Mouse (Mus musculus): ENCODE results near the gene Rrp15. TPM values are rescaled to one million over a fixed set of nuclear protein-coding genes. Genes with fewer than 3 reads are reported as not detected.

Gene Rrp15
- polyA plus RNA-seq, 1 experiment: 5.8 TPM

- H3K4me1 ChIP-seq (ENCODE audit: control insufficient read depth, insufficient read depth, low read length): no peaks in the 10 kb centered on the region
- TF ChIP-seq CTCF (IDR thresholded peaks at IDR 0.05; ENCODE audit: control insufficient read depth, insufficient read depth, insufficient replicate concordance, low read depth, low read length) (no peak), POLR2A (IDR thresholded peaks at IDR 0.05; ENCODE audit: control insufficient read depth, low read depth, low read length) (no peak)
- H3K4me3 ChIP-seq (ENCODE audit: control insufficient read depth, low read depth, low read length): no peak overlapping the region
- H3K27ac ChIP-seq (ENCODE audit: control insufficient read depth, insufficient read depth, low read depth, low read length): no peak overlapping the region
- H3K27me3 ChIP-seq (ENCODE audit: control insufficient read depth, insufficient read depth, low read length): no peaks in the 10 kb centered on the region
- no peaks in the 10 kb centered on the region for H3K36me3 ChIP-seq (ENCODE audit: control insufficient read depth, insufficient read depth, low read length)
These were observed 57.5 kb downstream of the Rrp15 start for GRCm38 (mm10) chr1:186691708-186692107.

- no peaks in the 10 kb centered on the region for H3K4me1 ChIP-seq (ENCODE audit: control insufficient read depth, insufficient read depth, low read length)
- H3K4me3 ChIP-seq (ENCODE audit: control insufficient read depth, low read depth, low read length): no peak overlapping the region
- H3K36me3 ChIP-seq (ENCODE audit: control insufficient read depth, insufficient read depth, low read length): no peaks in the 10 kb centered on the region
- H3K27me3 ChIP-seq (ENCODE audit: control insufficient read depth, insufficient read depth, low read length): no peaks in the 10 kb centered on the region
- TF ChIP-seq POLR2A (IDR thresholded peaks at IDR 0.05; ENCODE audit: control insufficient read depth, low read depth, low read length) (no peak), CTCF (IDR thresholded peaks at IDR 0.05; ENCODE audit: control insufficient read depth, insufficient read depth, insufficient replicate concordance, low read depth, low read length) (no peak)
- no peak overlapping the region for H3K27ac ChIP-seq (ENCODE audit: control insufficient read depth, insufficient read depth, low read depth, low read length)
These were observed 65.1 kb downstream of the Rrp15 start for GRCm38 (mm10) chr1:186684041-186684440.

GRCm38 (mm10) chr1:186682606-186683005 lies 66.6 kb downstream of the Rrp15 start:
- H3K27me3 ChIP-seq (ENCODE audit: control insufficient read depth, insufficient read depth, low read length): no peaks in the 10 kb centered on the region
- H3K4me3 ChIP-seq (ENCODE audit: control insufficient read depth, low read depth, low read length): no peak overlapping the region
- TF ChIP-seq POLR2A (IDR thresholded peaks at IDR 0.05; ENCODE audit: control insufficient read depth, low read depth, low read length): no peak
- no peak for TF ChIP-seq CTCF (IDR thresholded peaks at IDR 0.05; ENCODE audit: control insufficient read depth, insufficient read depth, insufficient replicate concordance, low read depth, low read length)
- no peak overlapping the region for H3K27ac ChIP-seq (ENCODE audit: control insufficient read depth, insufficient read depth, low read depth, low read length)
- no peaks in the 10 kb centered on the region for H3K4me1 ChIP-seq (ENCODE audit: control insufficient read depth, insufficient read depth, low read length)
- no peaks in the 10 kb centered on the region for H3K36me3 ChIP-seq (ENCODE audit: control insufficient read depth, insufficient read depth, low read length)

- Histone ChIP-seq H3K36me3 (ENCODE audit: control insufficient read depth, insufficient read depth, low read length) (no peaks in the 10 kb centered on the region), H3K27me3 (ENCODE audit: control insufficient read depth, insufficient read depth, low read length) (no peaks in the 10 kb centered on the region), H3K4me3 (ENCODE audit: control insufficient read depth, low read depth, low read length) (no peak overlapping the region), H3K4me1 (ENCODE audit: control insufficient read depth, insufficient read depth, low read length) (no peaks in the 10 kb centered on the region), H3K27ac (ENCODE audit: control insufficient read depth, insufficient read depth, low read depth, low read length) (no peak overlapping the region)
- TF ChIP-seq CTCF (IDR thresholded peaks at IDR 0.05; ENCODE audit: control insufficient read depth, insufficient read depth, insufficient replicate concordance, low read depth, low read length) (no peak), POLR2A (IDR thresholded peaks at IDR 0.05; ENCODE audit: control insufficient read depth, low read depth, low read length) (no peak)
These were observed 71.5 kb downstream of the Rrp15 start for GRCm38 (mm10) chr1:186677614-186678013.

GRCm38 (mm10) chr1:186676199-186676598 lies 73.0 kb downstream of the Rrp15 start:
- no peak for TF ChIP-seq POLR2A (IDR thresholded peaks at IDR 0.05; ENCODE audit: control insufficient read depth, low read depth, low read length)
- no peak for TF ChIP-seq CTCF (IDR thresholded peaks at IDR 0.05; ENCODE audit: control insufficient read depth, insufficient read depth, insufficient replicate concordance, low read depth, low read length)
- H3K27ac ChIP-seq (ENCODE audit: control insufficient read depth, insufficient read depth, low read depth, low read length): no peak overlapping the region

GRCm38 (mm10) chr1:186675263-186675662 lies 73.9 kb downstream of the Rrp15 start:
- Histone ChIP-seq H3K36me3 (ENCODE audit: control insufficient read depth, insufficient read depth, low read length) (no peaks in the 10 kb centered on the region), H3K27ac (ENCODE audit: control insufficient read depth, insufficient read depth, low read depth, low read length) (no peak overlapping the region), H3K4me3 (ENCODE audit: control insufficient read depth, low read depth, low read length) (no peak overlapping the region), H3K27me3 (ENCODE audit: control insufficient read depth, insufficient read depth, low read length) (no peaks in the 10 kb centered on the region), H3K4me1 (ENCODE audit: control insufficient read depth, insufficient read depth, low read length) (no peaks in the 10 kb centered on the region)
- TF ChIP-seq CTCF (IDR thresholded peaks at IDR 0.05; ENCODE audit: control insufficient read depth, insufficient read depth, insufficient replicate concordance, low read depth, low read length): no peak
- TF ChIP-seq POLR2A (IDR thresholded peaks at IDR 0.05; ENCODE audit: control insufficient read depth, low read depth, low read length): no peak

More at GRCm38 (mm10) chr1:186676199-186676598, 73.0 kb downstream of the Rrp15 start:
- H3K36me3 ChIP-seq (ENCODE audit: control insufficient read depth, insufficient read depth, low read length): no peaks in the 10 kb centered on the region
- H3K4me1 ChIP-seq (ENCODE audit: control insufficient read depth, insufficient read depth, low read length): no peaks in the 10 kb centered on the region
- no peak overlapping the region for H3K4me3 ChIP-seq (ENCODE audit: control insufficient read depth, low read depth, low read length)
- H3K27me3 ChIP-seq (ENCODE audit: control insufficient read depth, insufficient read depth, low read length): no peaks in the 10 kb centered on the region

GRCm38 (mm10) chr1:186674621-186675020 lies 74.5 kb downstream of the Rrp15 start:
- TF ChIP-seq CTCF (IDR thresholded peaks at IDR 0.05; ENCODE audit: control insufficient read depth, insufficient read depth, insufficient replicate concordance, low read depth, low read length) (no peak), POLR2A (IDR thresholded peaks at IDR 0.05; ENCODE audit: control insufficient read depth, low read depth, low read length) (no peak)
- Histone ChIP-seq H3K4me3 (ENCODE audit: control insufficient read depth, low read depth, low read length) (no peak overlapping the region), H3K27ac (ENCODE audit: control insufficient read depth, insufficient read depth, low read depth, low read length) (no peak overlapping the region), H3K4me1 (ENCODE audit: control insufficient read depth, insufficient read depth, low read length) (no peaks in the 10 kb centered on the region), H3K36me3 (ENCODE audit: control insufficient read depth, insufficient read depth, low read length) (no peaks in the 10 kb centered on the region), H3K27me3 (ENCODE audit: control insufficient read depth, insufficient read depth, low read length) (no peaks in the 10 kb centered on the region)

- no peak overlapping the region for H3K27ac ChIP-seq (ENCODE audit: control insufficient read depth, insufficient read depth, low read depth, low read length)
- no peak for TF ChIP-seq CTCF (IDR thresholded peaks at IDR 0.05; ENCODE audit: control insufficient read depth, insufficient read depth, insufficient replicate concordance, low read depth, low read length)
- TF ChIP-seq POLR2A (IDR thresholded peaks at IDR 0.05; ENCODE audit: control insufficient read depth, low read depth, low read length): no peak
- H3K4me1 ChIP-seq (ENCODE audit: control insufficient read depth, insufficient read depth, low read length): no peaks in the 10 kb centered on the region
- no peak overlapping the region for H3K4me3 ChIP-seq (ENCODE audit: control insufficient read depth, low read depth, low read length)
- H3K27me3 ChIP-seq (ENCODE audit: control insufficient read depth, insufficient read depth, low read length): no peaks in the 10 kb centered on the region
- no peaks in the 10 kb centered on the region for H3K36me3 ChIP-seq (ENCODE audit: control insufficient read depth, insufficient read depth, low read length)
These were observed 76.0 kb downstream of the Rrp15 start for GRCm38 (mm10) chr1:186673166-186673565.

Other genes starting within 250 kb of the Rrp15 start
- 0.18 and 0.32 TPM in 2 replicates for gene Tgfb2, start 43.4 kb downstream of the Rrp15 start, polyA plus RNA-seq (2012; rRNA removed)
- gene D1Pas1, start 218.1 kb upstream of the Rrp15 start, polyA plus RNA-seq (2012; rRNA removed): 68.2 and 77.4 TPM in 2 replicates

Measured in testis, adult 2 months (tissue).